Mouse (Mus musculus) layer of hippocampus, adult 8-10 months (tissue): ENCODE measurements around the gene Ppp1r12c. TPM values are rescaled to one million over a fixed set of nuclear protein-coding genes. Genes with fewer than 3 reads are reported as not detected.

Experiments used
- DNase-seq, 2 experiments: peaks; one replicate each; pipeline ENCODE4 v3.0.0; 2022; ENCODE audit warnings: low spot score in 2 of 2
- microRNA-seq, 2 experiments: library from miRNA; unstranded; fragments of <30 nt; microRNA quantifications; one replicate each; pipeline ENCODE4 v1.2.0; 2022
- total RNA-seq, 4 experiments: library from RNA; stranded (reverse); gene quantifications; 2 replicates each; pipeline ENCODE4 v1.2.4; 2022

Ppp1r12c gene
- total RNA-seq, 4 experiments from 2014 or later: 143 to 158 (median 147) TPM

DNA sequence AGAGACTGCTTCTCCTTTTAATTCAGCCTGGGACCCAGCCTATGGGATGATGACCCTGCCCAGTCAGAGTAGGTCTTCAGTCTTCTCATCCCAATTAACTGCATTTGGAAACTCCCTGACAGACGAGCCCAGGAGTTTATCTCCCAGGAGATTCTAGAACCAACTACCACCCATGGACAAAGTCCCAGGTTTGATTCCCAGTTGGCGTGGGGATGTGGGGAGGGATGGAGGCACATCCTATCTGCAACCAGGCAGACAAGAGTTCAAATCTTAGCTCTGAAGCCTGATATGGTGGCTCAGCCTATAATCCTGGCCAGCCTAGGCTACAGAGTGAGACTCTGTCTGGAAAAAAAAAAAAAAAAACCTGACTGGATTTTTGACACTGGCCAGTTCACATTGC, 63.8 kb downstream of the Ppp1r12c start:
- no peak for DNase-seq

GRCm38 (mm10) chr7:4432026-4432425, 69.5 kb downstream of the Ppp1r12c start:
- no peak for DNase-seq

DNA sequence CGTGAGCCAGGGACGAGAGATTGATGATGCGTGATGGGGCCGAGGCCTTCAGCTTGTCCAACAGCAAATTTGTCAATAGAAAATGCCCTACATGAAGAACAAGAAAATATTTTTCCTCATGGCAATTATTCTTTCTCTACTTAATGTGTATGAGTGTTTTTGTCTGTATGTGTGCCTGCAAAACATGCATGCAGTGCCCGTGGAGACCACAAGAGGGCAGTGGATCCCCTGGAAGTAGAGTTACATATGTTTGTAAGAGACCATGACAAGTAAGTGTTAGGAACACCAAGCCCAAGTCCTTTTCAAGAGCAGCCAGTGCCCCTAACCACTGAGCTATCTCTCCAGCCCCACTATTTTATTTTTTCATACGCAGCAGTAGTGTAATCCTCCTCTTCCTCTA, 69.9 kb downstream of the Ppp1r12c start:
- peak in 1 of 2 experiments; percentile 58 for DNase-seq

Small RNA genes lying within 50 kb of the gene (microRNA-seq; reads per million reads assigned to microRNA genes)
- 0 reads per million in 2 experiments for gene Gm24605

Other genes with a start within 250 kb of the Ppp1r12c start
- gene Ncr1, start 164.0 kb downstream of the Ppp1r12c start, total RNA-seq: not detected
- gene Gp6, start 103.9 kb downstream of the Ppp1r12c start, total RNA-seq: under 1 TPM in 1 of 4 experiments, not detected in 3; 0.51 TPM
- 10 to 100 TPM; 27.0 to 31.7 (median 30.2) TPM for gene Rdh13, start 56.0 kb downstream of the Ppp1r12c start, total RNA-seq
- gene Eps8l1, start 41.0 kb downstream of the Ppp1r12c start, total RNA-seq: 1 to 10 TPM; 6.1 to 9.1 (median 6.2) TPM
- gene Tnnt1, start 14.7 kb upstream of the Ppp1r12c start, total RNA-seq: 1 to 10 TPM; 1.3 to 4.0 (median 2.0) TPM
- 1 to 10 TPM in 1 of 4 experiments, not detected in 3; 1.3 TPM for gene Tnni3, start 22.5 kb upstream of the Ppp1r12c start, total RNA-seq
- gene Dnaaf3, start 30.8 kb upstream of the Ppp1r12c start, total RNA-seq: 1 to 10 TPM in 1 of 4 experiments, under 1 TPM in 2, not detected in 1; 0.77 to 1.6 (median 0.96) TPM
- 100 to 1,000 TPM; 180 to 219 (median 211) TPM for gene Syt5, start 45.9 kb upstream of the Ppp1r12c start, total RNA-seq
- under 1 TPM; 0.59 to 0.85 (median 0.67) TPM for gene Ptprh, start 102.4 kb upstream of the Ppp1r12c start, total RNA-seq
- gene Tmem86b, start 129.7 kb upstream of the Ppp1r12c start, total RNA-seq: 10 to 100 TPM; 15.4 to 27.0 (median 20.7) TPM
- 100 to 1,000 TPM; 130 to 139 (median 134) TPM for gene Ppp6r1, start 157.3 kb upstream of the Ppp1r12c start, total RNA-seq
- 10 to 100 TPM; 76.4 to 91.2 (median 84.1) TPM for gene Hspbp1, start 183.4 kb upstream of the Ppp1r12c start, total RNA-seq
- gene Brsk1, start 188.9 kb upstream of the Ppp1r12c start, total RNA-seq: 100 to 1,000 TPM; 314 to 327 (median 325) TPM
- gene Tmem150b, start 223.6 kb upstream of the Ppp1r12c start, total RNA-seq: under 1 TPM in 2 of 4 experiments, not detected in 2; 0.27 to 0.36 TPM
- gene Kmt5c, start 238.4 kb upstream of the Ppp1r12c start, total RNA-seq: 10 to 100 TPM; 26.1 to 39.8 (median 33.0) TPM